Mouse (Mus musculus) bone marrow macrophage, adult 2 months (primary cell): ENCODE measurements at regions not wholly inside any gene's neighbourhood (a gene's known extent, or its start where the extent isn't known, plus 50 kb on each side); places are given as distances from the start of the nearest gene placed in this dataset.

Experiments used
- H3K27ac ChIP-seq: 2 replicates; pipeline ENCODE4 v1.5.1; 2012; ENCODE audit warnings: low read depth, low read length; ENCODE audit not compliant: insufficient read depth
- H3K4me1 ChIP-seq: 2 replicates; pipeline ENCODE4 v1.6.1; 2012; ENCODE audit warnings: low read length; ENCODE audit not compliant: control insufficient read depth, insufficient read depth
- H3K4me3 ChIP-seq: 2 replicates; pipeline ENCODE4 v1.5.1; 2012; ENCODE audit warnings: mild to moderate bottlenecking, low read length, moderate library complexity; ENCODE audit not compliant: insufficient read depth
- CTCF ChIP-seq: IDR thresholded peaks from 2 replicates; pipeline ENCODE4 v1.5.1; 2012; ENCODE audit warnings: low read depth, mild to moderate bottlenecking, low read length, moderate library complexity
- POLR2A ChIP-seq: IDR thresholded peaks from 2 replicates; pipeline ENCODE4 v1.6.1; 2012; ENCODE audit warnings: mild to moderate bottlenecking, low read depth, low read length, borderline replicate concordance

DNA sequence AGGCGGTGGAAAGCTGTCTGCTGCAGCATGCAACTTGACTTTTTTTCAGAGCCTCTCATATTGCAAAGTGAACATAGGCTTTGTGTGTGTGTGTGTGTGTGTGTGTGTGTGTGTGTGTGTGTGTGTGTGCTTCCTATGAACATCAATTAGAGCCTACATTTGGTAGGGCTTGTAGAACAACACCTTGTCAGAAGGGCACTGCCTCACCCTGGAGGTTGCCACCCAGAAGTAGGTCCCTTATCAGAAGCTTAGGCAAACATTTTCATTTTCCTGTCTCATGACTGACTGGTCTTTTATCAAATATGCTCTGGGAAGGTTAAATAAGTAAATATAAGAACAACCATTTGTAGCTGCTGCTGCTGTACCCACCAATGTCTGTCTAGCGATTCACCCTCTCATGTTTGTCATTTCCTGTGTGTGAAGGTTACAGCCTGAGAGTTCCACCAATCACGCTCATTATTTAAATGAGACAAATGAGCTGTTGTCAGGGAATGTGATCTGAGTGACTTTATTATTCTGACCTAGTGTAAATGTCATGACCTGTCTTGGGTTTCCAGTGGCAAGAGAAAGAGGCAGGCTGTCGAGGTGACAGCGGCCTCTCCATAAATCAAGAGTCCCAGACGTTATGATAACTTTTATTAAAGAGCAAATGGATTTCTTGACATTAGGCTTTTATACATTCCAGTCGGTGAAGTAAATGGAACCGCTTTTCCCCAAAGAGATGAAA is 310.1 kb downstream of the Irx1 start:
- H3K27ac ChIP-seq: no peak overlapping the region
- no peaks in the 10 kb centered on the region for H3K4me1 ChIP-seq
- no peak overlapping the region for H3K4me3 ChIP-seq
- TF ChIP-seq CTCF (no peak), POLR2A (no peak)

GRCm38 (mm10) chr13:71649876-71650275 is 313.6 kb downstream of the Irx1 start:
- TF ChIP-seq POLR2A (no peak), CTCF (no peak)
- H3K4me1 ChIP-seq: no peaks in the 10 kb centered on the region
- H3K4me3 ChIP-seq: no peak overlapping the region
- H3K27ac ChIP-seq: no peak overlapping the region

DNA sequence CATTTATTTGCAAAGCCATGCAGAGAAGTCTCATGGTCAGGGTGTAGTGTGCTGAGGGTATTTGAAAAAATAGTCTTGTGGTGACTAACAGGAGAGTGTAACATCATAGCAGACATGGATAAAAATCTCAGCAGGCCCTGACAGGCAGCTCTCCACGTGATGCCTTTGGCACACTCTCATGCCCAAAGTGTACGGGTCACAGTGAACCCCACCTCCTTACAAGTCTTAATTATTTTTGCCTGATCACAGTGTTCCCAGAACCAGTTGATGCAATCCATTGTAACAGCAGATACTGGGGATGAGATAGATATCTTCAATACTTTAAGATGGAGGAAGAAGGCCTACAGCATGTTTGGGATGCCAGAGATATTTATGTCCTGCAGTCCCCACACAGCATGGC is 314.5 kb downstream of the Irx1 start:
- TF ChIP-seq POLR2A (no peak), CTCF (no peak)
- Histone ChIP-seq H3K4me3 (no peak overlapping the region), H3K27ac (no peak overlapping the region)

DNA sequence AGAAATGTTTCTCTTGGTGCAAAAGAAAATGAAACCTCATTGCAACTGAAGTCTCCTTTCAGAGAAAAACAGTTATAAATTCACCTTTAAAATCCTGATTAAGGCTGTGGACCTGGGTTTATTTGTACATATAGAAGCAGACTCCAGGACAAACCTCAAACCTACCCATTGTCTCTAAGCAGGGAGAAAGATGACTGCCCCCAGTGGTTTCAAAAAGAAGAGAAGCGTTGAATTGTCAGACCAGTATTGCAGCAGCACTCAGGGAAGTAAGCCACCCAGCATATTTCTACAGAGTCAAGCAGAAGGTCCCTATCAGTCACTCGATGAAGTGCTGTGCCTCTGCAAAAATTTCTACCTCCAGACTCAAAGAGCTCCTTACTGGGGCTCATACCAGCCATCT is 332.1 kb downstream of the Irx1 start:
- no peaks in the 10 kb centered on the region for H3K4me1 ChIP-seq
- TF ChIP-seq CTCF (no peak), POLR2A (no peak)

More for the DNA sequence above, 314.5 kb downstream of the Irx1 start:
- no peaks in the 10 kb centered on the region for H3K4me1 ChIP-seq

DNA sequence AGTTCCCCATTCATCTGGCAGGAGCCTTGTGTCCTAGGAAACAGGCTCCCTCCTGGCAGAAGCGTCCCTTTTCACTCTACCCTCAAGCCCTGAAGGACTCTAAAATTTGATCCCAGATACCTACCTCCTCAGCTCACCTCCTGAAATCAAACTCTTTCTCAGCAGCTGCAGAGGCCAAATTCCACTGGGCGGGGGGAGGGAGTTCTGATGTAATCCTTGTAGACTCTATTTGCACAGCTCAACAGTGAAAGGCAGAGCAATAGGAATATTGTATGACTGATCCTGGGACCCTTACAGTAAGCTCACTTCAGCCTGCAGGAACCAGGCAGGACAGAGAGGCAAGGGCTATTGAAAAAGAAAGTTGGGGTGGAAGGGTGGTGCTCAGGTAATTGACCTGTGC is 346.3 kb downstream of the Irx1 start:
- no peak overlapping the region for H3K27ac ChIP-seq
- H3K4me1 ChIP-seq: no peaks in the 10 kb centered on the region
- H3K4me3 ChIP-seq: no peak overlapping the region
- TF ChIP-seq POLR2A (no peak), CTCF (no peak)

More for the DNA sequence above, 332.1 kb downstream of the Irx1 start:
- no peak overlapping the region for H3K4me3 ChIP-seq
- H3K27ac ChIP-seq: no peak overlapping the region

- H3K27ac ChIP-seq: no peak overlapping the region
- TF ChIP-seq CTCF: no peak
- no peak for TF ChIP-seq POLR2A
- H3K4me3 ChIP-seq: no peak overlapping the region
- H3K4me1 ChIP-seq: no peaks in the 10 kb centered on the region
These were observed 350.9 kb downstream of the Irx1 start for GRCm38 (mm10) chr13:71612393-71613179.

DNA sequence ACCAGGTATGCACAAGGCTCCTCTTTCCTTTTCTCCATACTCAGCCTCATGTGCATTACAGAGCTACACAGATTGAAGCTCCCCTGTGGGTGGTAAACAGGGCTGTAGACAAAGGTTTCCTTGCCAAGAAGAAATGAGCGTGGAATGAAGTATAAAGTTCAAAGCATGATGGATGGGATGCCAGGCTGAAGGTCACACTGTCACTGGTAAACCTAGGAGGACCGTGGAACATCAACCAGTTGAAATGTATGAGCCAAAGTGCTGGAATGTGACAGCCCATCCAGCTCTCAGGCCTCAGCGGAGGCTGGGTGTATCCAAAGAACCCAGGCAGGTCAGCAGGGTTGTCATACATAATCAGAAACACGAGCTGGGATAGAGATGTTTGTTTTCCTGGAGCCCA is 381.0 kb downstream of the Irx1 start:
- no peak for TF ChIP-seq POLR2A
- TF ChIP-seq CTCF: no peak
- Histone ChIP-seq H3K27ac (no peak overlapping the region), H3K4me1 (no peaks in the 10 kb centered on the region), H3K4me3 (no peak overlapping the region)

- TF ChIP-seq POLR2A (no peak), CTCF (no peak)
- Histone ChIP-seq H3K4me1 (no peaks in the 10 kb centered on the region), H3K4me3 (no peak overlapping the region), H3K27ac (no peak overlapping the region)
These were observed 397.6 kb downstream of the Irx1 start for GRCm38 (mm10) chr13:71565895-71566294.

- Histone ChIP-seq H3K4me1 (no peaks in the 10 kb centered on the region), H3K4me3 (no peak overlapping the region), H3K27ac (no peak overlapping the region)
- TF ChIP-seq CTCF: no peak
- no peak for TF ChIP-seq POLR2A
These were observed 398.1 kb downstream of the Irx1 start for GRCm38 (mm10) chr13:71565388-71565787.
